Mouse (Mus musculus) thymus, adult 2 months (tissue): ENCODE measurements around the gene Pdhb.

Experiments
- CTCF ChIP-seq: fragments of 200-500 bp; IDR thresholded peaks from 2 replicates; pipeline ENCODE4 v1.5.1; 2012; ENCODE audit warnings: mild to moderate bottlenecking, control low read depth, low read length, moderate library complexity, borderline replicate concordance; ENCODE audit not compliant: control insufficient read depth, poor library complexity, insufficient read depth; ENCODE audit errors: extremely low read depth
- POLR2A ChIP-seq: fragments of 200-500 bp; IDR thresholded peaks from 2 replicates; pipeline ENCODE4 v1.6.1; 2012; ENCODE audit warnings: mild to moderate bottlenecking, low read length, control low read depth, moderate library complexity; ENCODE audit not compliant: control insufficient read depth, poor library complexity, insufficient read depth; ENCODE audit errors: extremely low read depth

DNA sequence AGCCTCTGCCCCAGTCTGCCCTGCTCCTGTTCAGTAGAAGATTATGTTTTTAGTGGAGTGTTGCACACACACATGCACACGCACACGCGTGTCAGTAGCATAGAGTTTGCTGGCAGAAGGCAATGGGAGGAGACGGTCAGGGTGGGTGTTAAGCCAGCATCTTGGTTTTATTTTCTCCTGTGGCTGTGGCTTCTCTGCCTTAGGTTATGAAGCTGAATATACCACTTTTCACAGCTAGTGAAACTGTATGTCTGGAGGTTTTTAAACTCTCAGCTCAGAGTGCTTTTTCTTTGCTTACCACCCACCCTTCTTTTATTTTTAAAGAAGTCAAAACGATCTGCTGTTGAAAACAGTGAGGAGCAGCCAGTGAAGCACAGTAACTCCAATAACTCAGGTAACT is 21.1 kb downstream of the Pdhb start:
- no peak for TF ChIP-seq POLR2A
- no peak for TF ChIP-seq CTCF
